Mouse (Mus musculus): Measurements from ENCODE around the gene Arhgap11a. TPM values are rescaled to one million over a fixed set of nuclear protein-coding genes. Genes with fewer than 3 reads are reported as not detected.

Gene Arhgap11a
- total and polyA plus RNA-seq, 2 experiments from 2014 or later: 1.3 to 2.0 TPM

DNA sequence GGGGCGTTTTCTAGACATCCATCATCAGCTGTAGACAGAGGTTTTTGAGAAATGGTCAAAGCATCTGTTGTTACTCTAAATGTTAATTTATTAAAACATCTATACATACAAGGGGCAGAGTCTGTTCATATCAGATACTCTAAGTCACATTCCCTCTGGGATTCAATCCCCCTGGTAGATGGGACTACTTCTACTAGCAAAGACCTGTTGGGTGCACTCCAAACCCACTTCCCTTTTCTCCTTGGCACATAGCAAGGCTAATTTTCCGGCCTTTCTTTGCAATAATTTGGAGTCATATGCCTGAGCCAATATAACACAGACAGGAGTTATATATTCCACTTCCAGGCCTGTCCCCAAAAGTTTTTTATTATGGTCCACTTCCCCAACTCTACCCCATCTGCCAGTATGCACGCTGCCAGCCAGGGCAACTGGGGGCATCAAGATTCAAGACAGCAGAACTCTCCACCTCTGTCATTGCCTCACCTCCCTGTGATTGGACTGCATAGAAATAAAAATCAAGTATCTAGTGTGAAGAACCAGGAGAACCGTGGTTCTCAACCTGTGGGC is 59.6 kb downstream of the Arhgap11a start:
- H3K4me1 ChIP-seq (ENCODE audit: insufficient read depth, low read length): no peaks in the 10 kb centered on the region
- H3K4me2 ChIP-seq (ENCODE audit: low read depth, low read length, poor library complexity, severe bottlenecking): no peak overlapping the region
- no peaks in the 10 kb centered on the region for H3K9me3 ChIP-seq (ENCODE audit: low read length)
- H3K9ac ChIP-seq (replicated peaks; ENCODE audit: low read length, poor library complexity, severe bottlenecking): no peak overlapping the region
- 93% methylated on average over 4 of the region's 4 CpGs for WGBS
- ATAC-seq (ENCODE audit: low FRiP score) (no peak), DNase-seq (ENCODE audit: low spot score) (no peak)
- H3K36me3 ChIP-seq (ENCODE audit: insufficient read depth, low read length): peaks cover 27% of the 10 kb centered on the region
- no peak for TF ChIP-seq CTCF (IDR thresholded peaks at IDR 0.05)
- H3K27ac ChIP-seq (ENCODE audit: low read depth, low read length): no peak overlapping the region
- no peak overlapping the region for H3K4me3 ChIP-seq (ENCODE audit: low read depth, low read length)
- H3K27me3 ChIP-seq (ENCODE audit: insufficient read depth, low read length): no peaks in the 10 kb centered on the region

- H3K4me3 ChIP-seq (ENCODE audit: low read depth, low read length): no peak overlapping the region
- H3K27ac ChIP-seq (ENCODE audit: low read depth, low read length): no peak overlapping the region
- WGBS: 90% methylated on average over 4 of the region's 4 CpGs
- DNase-seq (ENCODE audit: low spot score) (no peak), ATAC-seq (ENCODE audit: low FRiP score) (no peak)
- H3K36me3 ChIP-seq (ENCODE audit: insufficient read depth, low read length): peaks cover 27% of the 10 kb centered on the region
- no peak for TF ChIP-seq CTCF (IDR thresholded peaks at IDR 0.05)
- H3K9me3 ChIP-seq (ENCODE audit: low read length): no peaks in the 10 kb centered on the region
- H3K9ac ChIP-seq (replicated peaks; ENCODE audit: low read length, poor library complexity, severe bottlenecking): no peak overlapping the region
- no peaks in the 10 kb centered on the region for H3K27me3 ChIP-seq (ENCODE audit: insufficient read depth, low read length)
- H3K4me2 ChIP-seq (ENCODE audit: low read depth, low read length, poor library complexity, severe bottlenecking): no peak overlapping the region
- no peaks in the 10 kb centered on the region for H3K4me1 ChIP-seq (ENCODE audit: insufficient read depth, low read length)
Observed at GRCm38 (mm10) chr2:113787882-113788281, 60.6 kb downstream of the Arhgap11a start.

GRCm38 (mm10) chr2:113784851-113785250 is 63.6 kb downstream of the Arhgap11a start:
- Histone ChIP-seq H3K27ac (ENCODE audit: low read depth, low read length) (no peak overlapping the region), H3K36me3 (ENCODE audit: insufficient read depth, low read length) (peaks cover 31% of the 10 kb centered on the region), H3K4me1 (ENCODE audit: insufficient read depth, low read length) (no peaks in the 10 kb centered on the region), H3K9ac (replicated peaks; ENCODE audit: low read length, poor library complexity, severe bottlenecking) (no peak overlapping the region), H3K9me3 (ENCODE audit: low read length) (no peaks in the 10 kb centered on the region), H3K27me3 (ENCODE audit: insufficient read depth, low read length) (no peaks in the 10 kb centered on the region), H3K4me2 (ENCODE audit: low read depth, low read length, poor library complexity, severe bottlenecking) (no peak overlapping the region), H3K4me3 (ENCODE audit: low read depth, low read length) (no peak overlapping the region)
- DNase-seq (ENCODE audit: low spot score) (no peak), ATAC-seq (ENCODE audit: low FRiP score) (no peak)
- no peak for TF ChIP-seq CTCF (IDR thresholded peaks at IDR 0.05)
- 87% methylated on average over 3 of the region's 3 CpGs for WGBS

DNA sequence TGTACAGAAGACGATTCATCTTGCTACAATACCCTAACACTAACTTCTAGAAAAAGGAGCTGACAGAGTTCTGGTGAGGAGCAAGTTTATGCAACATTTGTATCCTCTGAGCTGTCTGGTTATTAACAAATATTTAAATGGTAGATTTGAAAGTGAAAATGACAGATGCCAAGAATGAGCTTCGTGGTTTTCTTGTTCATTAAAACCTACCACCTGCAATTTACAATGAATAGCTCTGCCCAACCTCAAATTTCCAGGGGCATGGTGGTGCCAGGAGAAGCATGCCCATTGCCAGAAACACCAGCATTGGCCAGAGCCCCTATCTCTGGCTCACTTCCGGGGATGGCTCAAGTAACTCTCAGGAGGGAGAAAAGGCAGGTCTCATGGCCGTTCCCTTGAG is 66.9 kb downstream of the Arhgap11a start:
- Histone ChIP-seq H3K4me2 (ENCODE audit: low read depth, low read length, poor library complexity, severe bottlenecking) (no peak overlapping the region), H3K27ac (ENCODE audit: low read depth, low read length) (no peak overlapping the region), H3K27me3 (ENCODE audit: insufficient read depth, low read length) (no peaks in the 10 kb centered on the region), H3K4me1 (ENCODE audit: insufficient read depth, low read length) (no peaks in the 10 kb centered on the region), H3K9me3 (ENCODE audit: low read length) (no peaks in the 10 kb centered on the region), H3K9ac (replicated peaks; ENCODE audit: low read length, poor library complexity, severe bottlenecking) (no peak overlapping the region), H3K36me3 (ENCODE audit: insufficient read depth, low read length) (0 out of 2 replicates have a peak, but pooled peaks cover 10% of the 10 kb centered on the region), H3K4me3 (ENCODE audit: low read depth, low read length) (no peak overlapping the region)
- ATAC-seq (ENCODE audit: low FRiP score): no peak
- DNase-seq (ENCODE audit: low spot score): no peak
- WGBS: 84% methylated on average over 4 of the region's 4 CpGs
- no peak for TF ChIP-seq CTCF (IDR thresholded peaks at IDR 0.05)

Other genes with a start within 250 kb of the Arhgap11a start
- 4.1 and 4.2 TPM in 2 replicates for gene Grem1, start 90.0 kb downstream of the Arhgap11a start, total RNA-seq (2014; rRNA removed)
- gene Grem1, start 90.0 kb downstream of the Arhgap11a start, polyA plus RNA-seq (2015; fragmentation: Nextera tagmentation; extraction: Ambion mirVana): 1.1 and 1.2 TPM in 2 replicates
- 234 and 270 TPM in 2 replicates for gene Scg5, start 19.5 kb downstream of the Arhgap11a start, total RNA-seq (2014; rRNA removed)
- 406 and 419 TPM in 2 replicates for gene Scg5, start 19.5 kb downstream of the Arhgap11a start, polyA plus RNA-seq (2015; fragmentation: Nextera tagmentation; extraction: Ambion mirVana)
- gene Gjd2, start 165.0 kb upstream of the Arhgap11a start, total RNA-seq (2014; rRNA removed): 73.3 TPM in 2 replicates
- gene Gjd2, start 165.0 kb upstream of the Arhgap11a start, polyA plus RNA-seq (2015; fragmentation: Nextera tagmentation; extraction: Ambion mirVana): 11.1 and 13.2 TPM in 2 replicates
- 2.6 TPM in 1 of 2 replicates, not detected in the other for gene Actc1, start 204.9 kb upstream of the Arhgap11a start, total RNA-seq (2014; rRNA removed)
- gene Actc1, start 204.9 kb upstream of the Arhgap11a start, polyA plus RNA-seq (2015; fragmentation: Nextera tagmentation; extraction: Ambion mirVana): 0.17 and 0.18 TPM in 2 replicates

Data from midbrain, postnatal 0 days (tissue).